Mouse (Mus musculus) layer of hippocampus, postnatal 25 days (tissue): Measurements from ENCODE around the gene Grhl1. TPM values are rescaled to one million over a fixed set of nuclear protein-coding genes. Genes with fewer than 3 reads are reported as not detected.

Experiments
- DNase-seq, 2 experiments: peaks; one replicate each; pipeline ENCODE4 v3.0.0; 2022; ENCODE audit warnings: mixed read lengths in 2 of 2, low spot score in 1 of 2; ENCODE audit errors: extremely low spot score in 1 of 2
- total RNA-seq, 2 experiments: library from RNA; stranded (reverse); gene quantifications; 2 replicates each; pipeline ENCODE4 v1.2.3; 2021

Grhl1 gene
- total RNA-seq, 2 experiments from 2014 or later: 24.5 to 27.0 TPM

DNA sequence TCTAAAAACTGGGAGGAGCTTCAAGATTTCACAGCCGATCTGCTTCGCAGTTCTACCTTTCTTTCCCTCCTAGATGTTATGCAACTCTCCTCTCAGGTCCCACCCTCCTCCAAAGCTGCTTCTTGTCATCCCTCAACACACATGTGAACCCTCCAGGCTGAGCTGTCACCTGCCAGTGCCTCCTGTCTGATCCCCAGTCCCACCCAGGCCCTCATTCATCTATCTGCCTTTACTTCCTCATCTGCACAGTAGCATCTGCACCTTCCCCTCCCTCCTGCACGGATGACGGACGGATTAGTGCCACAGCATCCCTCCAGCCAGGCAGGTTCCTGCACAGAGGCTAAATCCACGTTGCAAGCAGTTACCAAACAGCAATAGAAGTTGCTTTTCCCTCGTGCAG lies 14.1 kb downstream of the Grhl1 start:
- DNase-seq: no peak

DNA sequence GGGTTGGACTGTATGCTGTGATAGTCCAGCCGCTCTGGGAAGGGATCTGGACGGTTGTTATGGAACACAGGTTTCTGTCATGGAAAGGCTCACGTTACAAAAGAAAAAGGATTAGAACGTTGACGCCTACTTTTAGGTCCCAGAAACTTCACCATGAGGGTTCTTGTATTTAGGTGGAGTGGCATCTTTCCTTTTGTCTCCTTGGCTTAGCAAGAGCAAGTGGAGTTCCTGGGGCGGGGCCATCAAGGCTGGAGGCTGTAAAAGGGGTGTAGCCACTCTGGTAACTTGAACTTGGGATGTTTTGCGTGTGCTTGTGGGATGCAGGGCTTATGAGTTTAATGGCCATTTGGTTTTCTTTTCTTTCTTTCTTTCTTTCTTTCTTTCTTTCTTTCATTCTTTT lies 18.3 kb downstream of the Grhl1 start:
- no peak for DNase-seq

DNA sequence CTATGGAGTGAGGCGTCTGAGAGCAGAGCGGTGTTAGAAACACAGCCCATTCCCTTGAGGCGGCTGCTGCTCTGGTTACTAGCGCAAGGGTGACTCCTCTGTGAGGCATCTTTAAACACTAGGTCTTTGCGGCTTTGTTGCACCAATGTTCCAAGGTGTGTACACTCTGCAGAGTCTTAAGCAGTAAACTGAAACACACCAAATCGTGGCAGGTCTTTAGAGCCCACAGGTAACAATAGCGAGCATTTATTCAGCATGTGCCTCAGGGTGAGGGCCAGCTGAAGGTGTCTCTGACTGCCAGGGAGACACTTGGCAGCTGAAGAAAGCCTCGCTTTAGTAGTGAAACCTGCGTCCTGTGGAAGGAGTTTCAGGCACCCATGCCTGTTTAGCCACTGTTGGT lies 20.0 kb downstream of the Grhl1 start:
- no peak for DNase-seq

DNA sequence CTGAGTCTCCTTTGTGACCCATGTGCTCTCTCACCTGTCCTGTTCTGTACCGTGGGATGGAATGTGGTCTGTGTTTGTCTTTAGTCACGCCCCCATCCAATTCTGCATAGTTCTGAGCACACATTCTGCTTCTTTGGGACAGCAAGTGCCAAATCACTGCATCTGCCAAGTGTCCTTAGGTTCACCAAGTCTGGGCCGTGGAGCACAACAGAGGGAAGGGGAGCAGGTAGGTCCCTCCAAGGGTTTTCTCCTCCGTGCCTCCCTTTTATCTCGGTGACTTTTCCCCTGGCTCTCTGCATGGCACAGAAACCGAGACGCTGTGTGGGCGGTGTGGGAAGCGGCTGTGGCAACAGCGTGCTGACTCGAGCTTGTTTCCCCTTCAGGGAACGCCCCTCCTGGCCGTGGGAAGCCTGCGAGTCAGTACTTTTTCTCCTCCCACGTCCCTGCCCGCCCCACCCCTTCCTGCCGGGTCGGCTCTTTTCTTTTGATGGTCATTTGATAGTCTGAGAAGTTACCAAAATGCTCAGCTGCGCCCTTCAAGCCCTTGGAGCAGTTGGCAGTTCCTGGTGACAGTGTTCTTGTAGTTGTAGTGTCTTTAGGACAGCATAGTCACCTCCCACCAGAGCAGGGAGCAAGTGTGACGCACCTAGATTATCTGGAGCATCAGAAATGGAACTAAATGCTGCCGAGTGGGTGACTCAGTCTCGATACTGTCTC lies 21.0 kb downstream of the Grhl1 start:
- DNase-seq: peak in 1 of 2 experiments; percentile 55

DNA sequence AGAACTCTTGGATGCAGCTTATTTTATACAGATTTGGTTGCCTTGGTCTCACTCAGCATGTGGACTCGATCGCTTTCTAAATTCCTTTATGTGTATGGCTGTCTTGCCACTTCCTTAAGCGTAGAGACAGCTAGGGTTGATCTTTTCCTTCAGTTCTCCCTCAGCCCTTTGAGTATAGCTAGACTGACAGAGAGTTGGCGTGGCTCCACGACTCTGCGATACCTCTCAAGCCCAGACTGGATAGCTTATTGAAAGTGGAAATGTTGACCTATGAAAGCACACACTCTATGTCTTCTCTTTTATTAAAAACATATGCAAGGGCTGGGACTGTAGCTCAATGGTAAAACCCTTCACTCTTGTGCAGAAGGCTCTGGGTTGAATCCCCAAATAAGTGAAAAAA lies 25.3 kb downstream of the Grhl1 start:
- DNase-seq: no peak

DNA sequence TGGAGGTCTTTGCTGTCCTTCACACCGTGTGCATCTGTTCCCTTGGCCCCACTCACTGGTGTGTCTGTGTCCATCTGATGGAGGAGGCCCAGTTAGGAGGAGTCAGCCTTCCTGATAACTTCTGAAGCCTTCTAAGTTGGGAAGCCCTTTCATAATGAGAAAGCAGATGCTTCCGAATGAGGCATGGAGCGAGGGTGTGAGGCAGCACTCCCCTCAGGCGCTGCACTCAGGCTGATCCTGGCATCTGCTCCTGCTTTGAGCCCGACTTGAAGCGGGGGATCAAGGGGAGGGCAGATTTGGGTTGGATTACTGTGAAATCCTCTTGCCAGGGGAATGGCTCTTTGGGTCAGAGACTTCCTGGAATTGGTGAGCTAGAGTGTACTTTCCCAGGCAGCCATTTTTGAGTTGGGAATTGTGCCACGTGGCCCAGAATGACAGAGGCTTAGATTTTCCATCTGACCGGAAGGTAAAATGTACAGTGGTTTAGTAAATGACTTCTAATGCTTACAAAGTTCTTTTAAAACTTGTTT lies 27.3 kb downstream of the Grhl1 start:
- DNase-seq: no peak

DNA sequence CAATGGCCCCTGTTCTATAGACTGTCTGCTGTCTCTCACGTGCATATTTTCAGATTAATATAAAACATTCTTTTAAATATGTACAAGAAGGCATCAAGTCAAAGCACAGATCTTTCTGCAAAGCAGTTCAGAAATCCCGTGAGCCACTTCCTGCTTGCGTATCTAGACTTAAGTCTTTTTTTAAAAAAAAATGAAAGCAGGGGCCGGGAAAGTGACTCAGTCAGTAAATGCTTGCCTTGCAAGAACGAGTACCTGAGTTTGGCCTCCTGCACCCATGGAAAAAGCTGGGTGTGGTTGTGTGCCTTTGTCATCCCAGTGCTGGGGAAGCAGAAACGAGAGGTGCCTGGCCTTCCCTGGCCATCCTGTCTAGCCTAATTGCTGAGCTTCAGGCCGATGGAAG lies 28.0 kb downstream of the Grhl1 start:
- no peak for DNase-seq

DNA sequence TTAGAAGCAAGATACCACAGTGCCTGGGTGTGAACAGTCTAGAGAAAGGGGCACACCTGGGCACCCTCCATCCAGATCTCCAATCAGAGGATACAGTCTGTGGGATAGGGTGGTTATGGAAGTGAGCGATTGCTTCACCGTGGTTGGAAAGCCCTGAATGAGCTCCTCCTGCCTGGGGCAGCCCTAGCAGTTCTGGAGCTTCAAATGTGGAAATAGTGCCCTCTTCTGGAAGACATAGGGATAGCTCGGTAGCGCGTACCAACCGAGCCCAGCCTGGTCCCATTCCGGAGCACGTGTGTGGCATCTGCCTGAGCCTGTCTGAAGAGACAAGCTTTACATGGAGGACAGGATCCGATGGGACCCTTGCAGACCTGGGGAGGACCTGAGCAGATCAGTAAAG lies 28.7 kb downstream of the Grhl1 start:
- peak; percentile 66 to 74 for DNase-seq

DNA sequence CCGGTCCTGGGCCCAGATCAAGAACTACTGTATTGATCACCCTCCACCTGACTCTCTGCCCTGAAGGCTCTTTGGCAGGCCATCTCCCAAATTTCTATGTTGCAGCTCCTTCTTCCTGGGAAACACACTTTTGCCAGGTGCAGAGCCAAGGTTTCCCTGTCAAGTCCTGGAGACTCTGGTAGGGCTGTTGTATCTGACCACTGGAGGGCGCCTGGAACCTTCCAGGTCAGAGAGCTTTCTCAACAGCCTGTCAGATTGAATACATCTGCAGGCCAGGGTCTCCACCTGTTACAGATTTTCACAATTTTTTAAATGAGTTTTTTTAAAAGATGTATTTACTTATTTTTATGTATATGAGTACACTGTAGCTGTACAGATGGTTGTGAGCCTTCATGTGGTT lies 31.2 kb downstream of the Grhl1 start:
- peak; percentile 42 to 78 for DNase-seq

DNA sequence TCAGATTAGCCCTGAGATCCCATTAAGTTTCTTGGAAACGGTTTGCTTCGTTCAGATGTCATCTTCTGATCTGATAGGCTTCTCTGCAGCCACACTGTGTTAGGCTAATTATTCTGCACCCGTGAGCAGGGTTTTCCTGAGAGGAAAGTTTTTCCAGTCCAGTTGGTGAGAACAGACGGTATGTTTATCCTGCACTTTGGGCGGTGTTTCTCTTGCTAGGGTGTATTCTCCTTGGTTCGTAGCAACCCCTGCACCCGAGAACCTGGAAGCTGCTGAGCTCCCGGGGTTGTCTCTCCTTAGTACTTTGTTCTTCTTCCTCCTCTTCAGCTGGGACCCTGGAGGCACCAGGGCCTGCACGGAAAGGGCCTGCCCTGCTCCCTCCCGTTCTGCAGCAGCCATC lies 34.1 kb downstream of the Grhl1 start:
- no peak for DNase-seq

DNA sequence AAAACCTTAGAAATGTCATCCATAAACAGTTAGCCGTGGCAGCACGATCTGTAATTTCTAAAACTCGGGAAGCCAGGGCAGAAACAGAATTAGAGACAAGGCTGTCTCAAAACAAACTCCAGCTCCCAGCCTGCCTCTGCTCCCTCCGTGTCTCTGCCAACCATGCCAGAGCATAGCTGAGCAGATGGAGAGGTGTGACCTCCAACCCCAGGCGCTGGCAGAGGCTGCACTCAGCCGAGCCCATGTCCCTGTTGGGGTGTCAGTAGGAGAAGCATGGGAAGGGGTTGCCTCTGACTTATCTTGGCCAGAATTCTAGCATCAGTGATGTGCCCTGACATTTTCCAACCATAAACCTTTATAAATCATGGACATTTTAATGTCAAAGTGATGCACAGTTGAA lies 40.5 kb downstream of the Grhl1 start:
- no peak for DNase-seq

DNA sequence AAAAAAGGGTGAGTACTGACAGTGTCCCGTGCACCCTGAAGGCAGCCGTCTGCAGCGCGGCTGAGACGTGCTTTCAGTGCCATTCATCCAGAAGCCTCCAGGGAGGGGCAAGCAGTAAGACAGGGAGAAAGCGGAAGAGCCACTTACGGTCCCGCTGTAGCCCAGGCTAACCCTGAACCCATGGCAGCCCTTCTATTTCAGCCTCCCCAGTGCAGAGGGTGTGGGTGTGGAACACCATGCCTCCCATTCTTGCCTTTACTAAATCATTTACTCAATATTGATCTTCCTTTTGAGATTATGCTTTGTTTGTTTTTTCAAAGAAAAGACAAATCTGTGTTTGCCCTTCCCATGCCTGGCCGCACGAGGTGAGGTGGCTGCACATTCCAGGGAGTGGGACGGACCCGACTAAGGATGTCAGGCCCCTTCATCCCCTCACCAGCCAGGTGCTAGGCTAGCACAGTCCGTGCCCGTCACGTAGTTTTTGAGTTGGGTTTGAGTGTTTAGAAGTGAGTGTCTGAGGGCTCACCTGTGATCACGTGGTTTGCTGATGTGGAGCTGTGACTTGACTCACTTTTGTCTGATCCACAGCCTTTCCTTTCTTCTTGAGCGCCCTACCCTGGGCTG lies 42.5 kb downstream of the Grhl1 start:
- DNase-seq: no peak

DNA sequence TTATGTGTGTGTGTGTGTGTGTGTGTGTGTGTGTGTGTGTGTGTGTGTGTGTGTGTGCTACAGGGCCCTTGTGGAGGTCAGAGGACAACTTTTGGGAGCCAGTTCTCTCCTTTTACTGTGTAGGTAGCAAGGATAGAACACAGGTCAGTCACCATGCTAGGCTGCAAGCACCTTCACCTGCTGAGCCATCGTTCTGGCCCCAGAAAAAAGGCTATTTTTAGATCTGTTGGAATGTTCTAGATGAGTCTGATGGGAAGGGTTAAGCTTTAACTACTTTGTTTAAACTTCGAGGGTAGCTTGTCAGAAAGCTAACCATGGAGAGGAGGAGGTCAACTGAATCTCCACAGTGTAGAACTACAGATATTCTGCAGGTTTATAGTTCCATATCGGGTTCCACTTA lies 43.1 kb downstream of the Grhl1 start:
- no peak for DNase-seq

DNA sequence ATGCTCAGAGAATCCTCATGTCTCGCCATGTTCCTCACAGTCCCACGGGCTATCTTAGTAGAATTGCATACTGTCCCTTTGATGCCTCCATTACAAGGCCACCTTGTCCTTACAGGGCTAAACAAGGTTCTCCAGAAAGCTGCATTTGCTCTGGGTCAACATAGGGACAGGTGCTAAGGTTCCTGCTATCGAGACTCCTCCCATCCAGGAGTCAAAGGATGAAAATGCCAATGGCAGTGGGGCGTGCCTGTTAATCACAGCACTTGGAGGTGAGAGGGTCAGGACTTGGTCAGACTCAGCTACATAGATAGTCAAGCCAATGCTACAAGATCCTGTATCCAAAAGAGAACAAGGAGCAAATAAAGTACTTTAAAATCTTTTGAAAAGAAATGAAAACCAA lies 47.4 kb downstream of the Grhl1 start:
- no peak for DNase-seq

DNA sequence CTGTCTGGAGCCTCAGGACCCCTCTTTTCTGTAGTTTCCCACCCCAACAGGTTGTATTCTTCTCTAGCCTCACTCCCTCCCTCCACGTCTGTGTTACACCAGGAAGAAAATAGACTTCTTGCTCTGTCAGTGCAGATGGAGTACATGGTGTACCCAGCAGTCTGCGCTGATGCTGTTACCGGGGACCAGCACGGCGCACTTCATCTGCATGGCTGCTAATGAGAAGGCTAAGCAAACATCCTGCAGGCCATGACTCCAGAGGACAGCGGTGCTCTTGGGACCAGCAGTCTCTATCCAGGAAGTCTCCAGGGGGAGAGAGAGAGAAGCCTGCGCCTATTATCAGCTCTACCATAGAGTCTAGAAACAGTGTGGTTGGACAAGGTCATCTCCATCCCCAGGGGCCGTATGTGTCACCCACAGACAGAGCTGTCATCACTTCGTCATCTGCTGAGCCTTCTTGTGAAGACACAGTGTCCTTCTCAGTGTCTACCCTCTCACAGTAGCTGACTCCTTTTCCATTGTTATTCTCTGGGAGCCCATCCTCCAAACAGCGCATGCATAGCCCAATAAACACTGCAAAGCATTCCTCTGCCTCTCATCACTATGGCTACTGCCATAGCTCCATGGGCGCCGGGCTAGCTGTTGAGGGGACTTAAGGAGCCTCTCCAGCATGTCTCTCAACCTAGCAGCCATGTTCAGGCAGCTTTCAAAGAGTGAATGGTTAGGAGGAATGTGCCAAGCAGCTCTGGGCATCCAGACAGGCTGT lies 51.6 kb downstream of the Grhl1 start:
- DNase-seq: no peak

DNA sequence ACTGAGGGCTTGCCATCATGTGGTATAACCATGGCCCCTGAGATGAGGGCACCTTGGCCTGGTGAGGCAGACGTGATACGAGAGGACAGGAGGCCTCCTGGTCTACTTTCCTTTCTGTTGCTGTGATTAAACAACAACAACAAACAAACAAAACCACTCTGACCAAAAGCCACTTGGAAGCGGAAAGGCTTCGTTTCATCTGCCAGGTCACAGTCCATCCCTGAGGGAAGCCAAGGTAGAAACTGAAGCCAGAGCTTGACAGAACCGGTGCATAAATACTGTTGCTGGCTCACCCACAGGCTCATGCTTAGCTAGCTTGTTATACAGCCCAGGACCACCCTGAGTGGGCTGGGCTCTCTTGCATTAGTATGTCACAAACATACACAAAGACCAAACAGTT lies 54.3 kb downstream of the Grhl1 start:
- DNase-seq: no peak

DNA sequence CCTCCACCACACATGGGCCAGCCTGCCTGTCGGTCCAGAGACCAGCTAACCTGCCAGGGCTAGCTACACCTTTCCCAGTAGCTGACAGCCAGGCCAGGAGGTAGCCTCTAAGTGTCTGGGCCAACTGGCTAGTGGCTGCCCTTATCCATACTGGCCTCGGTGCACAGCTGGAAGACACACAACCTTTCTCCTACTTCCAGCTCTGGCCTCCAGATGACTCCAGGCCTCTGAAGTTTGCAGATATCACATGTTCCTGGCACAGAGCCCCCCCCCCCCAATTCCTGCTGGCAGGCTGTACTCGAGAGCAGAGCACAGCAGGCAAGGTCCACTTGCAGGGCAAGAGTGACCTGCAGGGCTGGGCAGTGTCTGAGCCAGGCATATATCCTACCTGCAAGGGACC lies 55.1 kb downstream of the Grhl1 start:
- no peak for DNase-seq

DNA sequence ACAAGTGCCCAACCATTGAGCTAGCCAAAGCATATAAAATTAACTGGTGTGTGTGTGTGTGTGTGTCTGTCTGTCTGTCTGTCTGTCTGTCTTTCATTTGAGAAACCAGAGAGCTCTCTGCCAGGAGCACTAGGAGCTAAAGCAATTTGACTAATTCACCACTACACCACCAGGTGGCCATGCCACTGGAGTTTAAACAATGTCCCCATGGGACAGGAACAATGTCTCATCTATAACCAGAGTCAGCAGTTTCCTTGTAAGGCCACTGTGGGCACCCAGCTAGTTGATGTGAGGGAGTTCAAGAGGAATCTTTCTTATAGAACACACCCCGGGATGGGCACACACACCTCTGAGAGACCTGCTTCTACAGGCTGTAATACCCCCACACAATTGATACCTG lies 58.1 kb downstream of the Grhl1 start:
- DNase-seq: no peak

DNA sequence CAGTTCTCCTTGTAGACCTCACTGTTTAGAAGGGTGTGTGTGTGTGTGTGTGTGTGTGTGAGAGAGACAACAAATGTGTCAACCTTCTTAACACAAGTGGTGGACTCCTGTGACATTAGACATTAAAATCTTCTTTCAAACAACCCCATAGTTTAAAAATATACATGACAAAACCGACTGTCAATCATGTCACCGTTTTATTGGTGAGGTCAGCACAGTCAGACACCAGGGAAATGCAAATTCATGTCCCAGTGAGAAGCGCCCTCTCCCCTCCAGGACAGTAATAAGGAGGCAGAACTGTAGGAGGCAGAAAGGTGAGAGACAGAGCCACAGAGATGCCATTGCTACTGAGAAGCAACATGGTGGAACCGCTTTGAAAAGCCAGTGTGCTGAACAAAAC lies 60.3 kb downstream of the Grhl1 start:
- DNase-seq: no peak

DNA sequence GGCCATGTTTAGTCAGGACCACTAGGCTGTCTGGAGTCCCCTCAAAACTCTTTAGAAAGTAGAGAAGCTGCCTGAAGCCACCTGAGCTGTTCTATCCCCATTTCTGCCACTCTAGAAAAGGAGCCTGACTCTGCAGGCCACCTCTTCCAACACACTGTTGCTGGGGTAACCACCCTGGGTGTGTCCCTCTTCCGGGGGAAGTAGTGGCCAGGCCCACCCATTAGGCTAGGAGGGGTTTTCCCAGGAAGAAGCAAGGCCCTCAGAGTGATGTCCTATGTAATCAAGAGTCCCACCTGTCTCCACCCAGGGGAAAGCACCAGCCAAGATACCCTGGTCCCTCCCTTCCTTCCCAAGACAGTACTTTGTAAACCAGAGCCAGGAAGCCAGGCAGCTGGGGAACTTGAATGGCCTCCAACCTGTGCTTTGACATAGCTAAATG lies 61.7 kb downstream of the Grhl1 start:
- no peak for DNase-seq

DNA sequence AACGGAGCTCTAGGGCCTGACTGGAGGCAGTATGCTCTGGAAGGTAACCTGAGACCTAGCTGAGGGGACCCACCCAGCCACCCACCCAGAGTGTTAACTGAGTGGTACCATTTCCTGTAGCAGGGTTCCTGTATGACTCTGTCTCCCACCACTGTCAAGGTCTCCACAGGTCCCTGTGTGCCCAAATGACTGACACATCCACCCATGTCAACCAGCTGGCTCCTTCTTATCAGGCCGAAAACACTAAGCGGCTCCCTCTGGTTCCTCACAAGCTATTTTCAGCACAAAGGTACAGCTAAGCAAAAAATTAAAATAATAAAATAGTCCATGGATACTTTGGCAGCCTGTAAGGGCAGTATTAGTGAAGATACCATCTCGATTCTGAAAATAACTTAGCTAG lies 62.1 kb downstream of the Grhl1 start:
- no peak for DNase-seq
